Mouse (Mus musculus) forebrain, embryonic 14.5 days (tissue): ENCODE results near the gene Uckl1. TPM values are rescaled to one million over a fixed set of nuclear protein-coding genes. Genes with fewer than 3 reads are reported as not detected.
A peak's percentile ranks its signal among the peaks of the same experiment; 100 is the strongest.

Experiments used
- ATAC-seq: fragments of 200-750 bp; cut with Nextera tagmentation; 2 replicates; pipeline ENCODE4 v1.8.0; 2017; ENCODE audit warnings: mild to moderate bottlenecking, moderate library complexity
- DNase-seq: peaks from one replicate; pipeline ENCODE4 v3.0.0-alpha.2; 2015; ENCODE audit warnings: low spot score
- H3K27ac ChIP-seq: fragments of 300-500 bp; sonication (generic); 2 replicates; pipeline ENCODE4 v1.5.1; 2014; ENCODE audit warnings: low read depth, mild to moderate bottlenecking, control low read depth, low read length, moderate library complexity
- H3K27me3 ChIP-seq: fragments of 300-500 bp; sonication (generic); replicated peaks from 2 replicates; pipeline ENCODE4 v1.6.1; 2014; ENCODE audit warnings: low read length, control low read depth, mixed read lengths; ENCODE audit not compliant: control insufficient read depth, insufficient read depth
- H3K36me3 ChIP-seq: fragments of 300-500 bp; sonication (generic); 2 replicates; pipeline ENCODE4 v1.6.1; 2014; ENCODE audit warnings: low read length, control low read depth; ENCODE audit not compliant: control insufficient read depth, insufficient read depth
- H3K4me1 ChIP-seq: fragments of 300-500 bp; sonication (generic); 2 replicates; pipeline ENCODE4 v1.6.1; 2014; ENCODE audit warnings: antibody characterized with exemption, low read length, control low read depth; ENCODE audit not compliant: control insufficient read depth, insufficient read depth
- H3K4me2 ChIP-seq: fragments of 300-500 bp; sonication (generic); 2 replicates; pipeline ENCODE4 v1.6.1; 2014; ENCODE audit warnings: mild to moderate bottlenecking, control low read depth, low read length
- H3K4me3 ChIP-seq: fragments of 300-500 bp; sonication (generic); 2 replicates; pipeline ENCODE4 v1.5.1; 2014; ENCODE audit warnings: low read depth, low read length, control low read depth
- H3K9ac ChIP-seq: fragments of 300-500 bp; sonication (generic); 2 replicates; pipeline ENCODE4 v1.6.1; 2014; ENCODE audit warnings: mild to moderate bottlenecking, low read length, control low read depth, moderate library complexity
- H3K9me3 ChIP-seq: fragments of 300-500 bp; sonication (generic); replicated peaks from 2 replicates; pipeline ENCODE4 v1.6.1; 2016; ENCODE audit warnings: low read length, control low read depth, mixed read lengths; ENCODE audit not compliant: control insufficient read depth
- WGBS: fragments of 180-500 bp; shearing (Covaris S2); extraction: QIAGEN DNeasy Blood & Tissue Kit; methylation state at CpG from one replicate; pipeline ENCODE4 v1.1.7; 2014; 5-methylcytosine and 5-hydroxymethylcytosine counted together
- polyA plus RNA-seq: library from polyadenylated mRNA; unstranded; fragments of >200 nt; fragmentation: Nextera tagmentation; extraction: Ambion mirVana; gene quantifications from 2 replicates; pipeline ENCODE4 v1.2.1, GENCODE M21; 2014

Uckl1 gene
- polyA plus RNA-seq, 1 experiment from 2014 or later: 60.0 TPM

DNA sequence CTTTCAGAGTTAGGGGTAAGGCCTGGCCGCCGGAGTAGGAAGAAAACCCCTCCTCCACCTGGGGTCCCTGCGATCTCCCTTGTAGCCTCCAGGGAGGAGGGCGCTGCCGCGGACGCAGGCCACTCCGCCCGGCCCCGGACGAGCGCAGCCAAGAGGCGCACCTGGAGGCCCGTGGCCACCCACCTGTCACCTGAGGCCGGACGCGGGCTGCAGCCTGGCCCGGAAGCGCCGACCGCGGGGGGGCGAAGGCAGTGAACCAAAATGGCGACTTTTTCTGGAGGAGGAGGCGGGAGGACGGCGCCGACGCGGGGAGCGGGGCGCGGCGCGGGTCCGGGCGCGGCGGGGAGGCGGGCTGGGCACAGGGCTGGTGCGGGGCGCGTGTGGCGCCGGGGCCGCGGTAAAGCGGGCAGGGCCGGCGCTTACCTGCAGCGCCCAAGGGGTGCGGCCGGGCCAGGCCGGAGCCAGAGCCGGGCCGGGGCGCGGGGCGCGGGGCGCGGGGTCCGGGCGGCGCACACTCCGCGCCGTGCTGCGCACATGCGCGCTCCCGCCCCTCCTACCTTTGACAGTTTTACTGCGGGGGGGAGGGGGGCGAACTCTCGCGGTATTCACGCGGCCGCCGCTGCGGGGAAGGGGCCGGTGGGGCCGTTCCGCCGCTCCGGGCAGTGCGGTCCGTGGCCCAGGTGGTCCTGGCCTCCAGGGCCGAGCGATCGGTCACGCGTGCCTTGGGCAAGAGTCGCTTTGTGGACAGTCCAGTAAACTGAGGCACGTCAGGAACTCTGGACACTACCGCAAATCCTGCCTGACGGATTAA lies 7.7 kb upstream of the Uckl1 start, which contains the start of gene Zfp512b:
Zfp512b (minus strand) TSS at position 573 of the 811 bp plus-strand sequence.
- Histone ChIP-seq H3K4me2 (peak within 1 kb of the TSS; percentile 84), H3K9ac (peak within 1 kb of the TSS; percentile 97), H3K27me3 (no peaks in the 10 kb centered on the region), H3K27ac (peak within 1 kb of the TSS; percentile 87), H3K4me3 (peak within 1 kb of the TSS; percentile 97), H3K36me3 (peaks cover 45% of the 10 kb centered on the region), H3K9me3 (no peaks in the 10 kb centered on the region), H3K4me1 (peaks cover 12% of the 10 kb centered on the region)
- peak; percentile 89 for ATAC-seq
- DNase-seq: peak; percentile 85
- WGBS: 1% methylated on average over 80 of the region's 97 CpGs

DNA sequence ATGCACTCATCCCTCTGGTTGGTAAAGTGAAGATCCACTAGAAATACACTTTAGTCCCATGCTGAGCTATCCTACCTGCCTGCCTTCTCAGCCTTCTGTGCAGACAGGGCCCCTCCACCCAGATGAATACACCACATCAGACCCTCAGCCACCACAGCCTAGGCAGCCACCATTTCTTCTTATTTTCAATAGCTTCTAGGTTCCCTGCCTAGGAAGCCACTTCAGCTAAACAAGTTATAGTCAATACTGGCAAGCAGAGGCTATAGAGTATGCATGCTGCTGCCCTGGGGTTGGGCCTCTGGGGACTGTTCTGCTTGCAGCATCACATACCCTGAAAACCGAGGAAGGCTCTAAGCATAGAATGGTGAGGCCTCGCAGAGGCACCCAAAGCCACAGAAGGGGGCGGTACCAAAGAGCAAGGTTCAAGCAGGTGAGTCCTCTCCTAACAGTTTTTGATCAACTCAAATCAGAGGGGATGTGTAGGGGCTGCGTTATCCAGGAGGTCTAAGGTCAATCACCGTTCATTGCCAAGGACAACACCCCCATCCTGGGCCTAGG lies 6.9 kb upstream of the Uckl1 start, which contains the start of gene Prpf6:
Prpf6 (plus strand) TSS at position 341 of the 558 bp plus-strand sequence.
- H3K9ac ChIP-seq: peak within 1 kb of the TSS; percentile 97
- WGBS: 15% methylated on average over 5 of the region's 5 CpGs
- peak within 1 kb of the TSS; percentile 97 for H3K4me3 ChIP-seq
- peak within 1 kb of the TSS; percentile 84 for H3K4me2 ChIP-seq
- peaks cover 12% of the 10 kb centered on the region for H3K4me1 ChIP-seq
- ATAC-seq (peak; percentile 6; the same call in 1 of the 2 replicates), DNase-seq (no peak)
- peak within 1 kb of the TSS; percentile 87 for H3K27ac ChIP-seq
- peaks cover 52% of the 10 kb centered on the region for H3K36me3 ChIP-seq
- no peaks in the 10 kb centered on the region for H3K27me3 ChIP-seq
- no peaks in the 10 kb centered on the region for H3K9me3 ChIP-seq

DNA sequence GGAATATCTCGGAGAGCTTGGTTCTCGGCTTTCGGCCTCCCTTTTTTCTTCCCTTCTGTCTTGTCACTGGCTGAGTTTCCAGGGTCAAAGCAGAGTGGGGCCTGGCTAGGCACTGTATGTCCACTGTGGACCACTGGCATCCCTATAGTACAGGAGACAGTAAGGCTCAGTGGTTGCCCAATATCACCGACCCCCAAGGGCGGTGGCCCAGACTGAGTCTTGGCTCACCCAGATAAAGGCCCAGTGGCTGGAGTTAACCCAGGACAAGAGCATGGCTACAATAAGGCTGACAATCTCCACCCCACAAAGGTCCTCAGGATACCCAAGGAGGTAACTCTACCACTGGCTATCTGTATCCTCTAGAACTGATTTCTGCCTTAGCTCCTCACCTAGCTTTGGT lies 5.8 kb upstream of the Uckl1 start:
- H3K27ac ChIP-seq: no peak overlapping the region
- no peaks in the 10 kb centered on the region for H3K27me3 ChIP-seq
- H3K4me3 ChIP-seq: no peak overlapping the region
- H3K4me1 ChIP-seq: peaks cover 12% of the 10 kb centered on the region
- ATAC-seq (no peak), DNase-seq (no peak)
- WGBS: 98% methylated on average over 5 of the region's 5 CpGs
- peak overlapping the region; percentile 84; the same call in 1 of the 2 replicates for H3K4me2 ChIP-seq
- no peaks in the 10 kb centered on the region for H3K9me3 ChIP-seq
- peaks cover 50% of the 10 kb centered on the region for H3K36me3 ChIP-seq
- no peak overlapping the region for H3K9ac ChIP-seq

DNA sequence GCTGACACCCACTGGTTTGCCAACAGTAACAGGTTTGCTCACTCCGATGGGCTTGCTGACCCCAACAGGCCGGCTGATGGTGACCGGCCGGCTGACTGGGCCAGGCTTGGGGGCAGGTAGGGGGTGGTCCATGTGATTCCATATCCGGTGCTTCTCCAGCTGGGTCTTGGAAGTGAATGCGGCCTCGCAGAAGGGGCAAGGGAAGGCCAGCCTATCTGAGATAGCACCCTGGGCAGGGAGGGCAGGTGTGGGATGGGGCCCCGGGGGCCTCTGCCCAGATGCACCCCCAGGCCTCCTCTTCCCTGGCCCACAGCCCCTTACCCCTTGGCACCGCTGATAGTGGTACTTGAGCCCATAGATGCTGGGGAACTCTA lies 5.0 kb upstream of the Uckl1 start:
- Histone ChIP-seq H3K27ac (no peak overlapping the region), H3K9ac (no peak overlapping the region), H3K4me2 (no peak overlapping the region), H3K27me3 (no peaks in the 10 kb centered on the region), H3K9me3 (no peaks in the 10 kb centered on the region), H3K4me3 (no peak overlapping the region), H3K36me3 (peaks cover 57% of the 10 kb centered on the region), H3K4me1 (peaks cover 12% of the 10 kb centered on the region)
- no peak for ATAC-seq
- no peak for DNase-seq
- 95% methylated on average over 9 of the region's 9 CpGs for WGBS

DNA sequence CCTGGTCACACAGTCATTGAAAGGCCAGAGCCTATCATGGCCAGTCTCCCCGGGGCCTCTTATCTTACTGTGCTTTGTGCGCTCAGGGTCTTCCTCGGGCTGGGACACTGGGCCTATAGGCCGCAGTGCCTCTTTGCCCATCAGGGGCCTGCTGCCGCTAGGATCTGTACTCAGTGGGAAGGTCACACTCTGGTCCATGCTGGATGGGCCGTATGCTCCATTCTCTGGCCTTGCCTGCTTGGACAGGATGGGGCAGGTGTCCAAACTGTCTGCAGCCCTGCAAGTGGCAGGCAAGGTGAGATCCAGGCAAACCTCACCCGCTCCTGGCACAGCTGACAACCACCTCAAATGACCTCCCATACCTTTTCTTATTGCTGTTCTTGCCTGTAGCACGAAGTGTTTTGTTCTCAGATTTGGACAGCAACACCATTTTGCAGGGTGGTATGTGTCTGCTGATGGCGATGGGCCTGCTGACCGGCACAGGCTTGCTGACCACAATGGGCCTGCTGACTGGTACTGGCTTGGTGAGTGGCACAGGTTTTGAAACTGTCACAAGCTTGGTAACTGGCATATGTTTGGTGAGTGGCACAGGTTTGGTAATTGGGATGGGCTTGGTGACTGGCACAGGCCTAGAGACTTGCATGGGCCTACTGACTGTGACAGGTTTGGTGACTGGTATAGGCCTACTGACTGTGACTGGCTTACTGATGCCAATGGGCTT lies 4.5 kb upstream of the Uckl1 start:
- Histone ChIP-seq H3K4me1 (peaks cover 12% of the 10 kb centered on the region), H3K27me3 (no peaks in the 10 kb centered on the region), H3K4me2 (no peak overlapping the region), H3K36me3 (peaks cover 63% of the 10 kb centered on the region), H3K9ac (no peak overlapping the region), H3K4me3 (no peak overlapping the region), H3K27ac (no peak overlapping the region), H3K9me3 (no peaks in the 10 kb centered on the region)
- 93% methylated on average over 10 of the region's 10 CpGs for WGBS
- DNase-seq (no peak), ATAC-seq (no peak)

DNA sequence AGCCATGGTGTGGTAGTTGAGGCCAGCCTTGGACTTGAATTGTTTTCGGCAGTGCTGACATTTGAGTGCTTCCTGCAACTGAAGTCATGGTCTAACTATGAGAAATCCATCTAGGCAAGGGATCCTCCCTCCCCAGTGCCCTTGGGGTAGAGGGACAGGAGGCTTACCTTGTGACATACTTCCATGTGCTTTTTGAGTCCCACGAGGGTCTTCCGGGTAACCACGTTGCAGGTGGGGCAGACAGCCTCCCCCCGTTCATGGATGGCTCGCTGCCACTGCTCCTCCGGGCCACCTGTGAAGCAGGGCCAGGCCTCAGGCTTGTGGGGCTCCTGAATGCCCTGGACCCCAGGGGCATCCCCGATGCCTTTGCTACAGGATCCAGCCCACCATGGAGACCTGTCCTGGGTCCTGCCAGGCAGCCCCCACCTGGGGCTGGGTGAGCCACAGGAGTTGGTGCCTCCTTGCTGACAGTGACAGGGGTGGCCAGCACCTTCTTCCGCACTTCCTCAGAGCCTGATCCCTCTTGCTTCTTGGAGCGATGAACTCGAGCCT lies 3.6 kb upstream of the Uckl1 start:
- WGBS: 89% methylated on average over 11 of the region's 11 CpGs
- no peak overlapping the region for H3K9ac ChIP-seq
- no peak for ATAC-seq
- no peak overlapping the region for H3K27ac ChIP-seq
- H3K4me1 ChIP-seq: peaks cover 12% of the 10 kb centered on the region
- H3K4me2 ChIP-seq: no peak overlapping the region
- no peaks in the 10 kb centered on the region for H3K27me3 ChIP-seq
- no peak overlapping the region for H3K4me3 ChIP-seq
- no peak for DNase-seq
- peaks cover 70% of the 10 kb centered on the region for H3K36me3 ChIP-seq
- H3K9me3 ChIP-seq: no peaks in the 10 kb centered on the region

DNA sequence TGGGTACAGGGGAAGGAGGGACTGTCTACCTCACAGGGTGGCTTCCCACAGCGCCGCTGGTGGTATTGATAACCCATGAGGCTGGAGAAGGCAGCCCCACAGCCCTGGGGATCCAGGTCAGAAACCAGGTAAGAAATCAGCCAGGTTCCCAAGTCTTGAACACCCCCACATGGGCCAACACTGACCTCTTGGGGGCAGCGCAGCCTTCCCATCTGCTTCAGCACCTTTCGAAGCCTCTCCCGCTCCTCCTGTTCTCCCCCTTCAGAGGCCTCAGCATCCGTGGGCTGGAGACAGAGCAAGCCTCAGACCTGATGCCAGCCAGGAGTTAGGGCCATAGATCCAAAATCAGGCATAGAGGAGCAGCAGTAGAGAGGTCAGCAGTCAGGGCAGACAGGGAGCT lies 3.1 kb upstream of the Uckl1 start:
- DNase-seq (no peak), ATAC-seq (no peak)
- Histone ChIP-seq H3K27ac (no peak overlapping the region), H3K4me3 (no peak overlapping the region), H3K4me2 (no peak overlapping the region), H3K9ac (no peak overlapping the region), H3K27me3 (no peaks in the 10 kb centered on the region), H3K36me3 (peaks cover 75% of the 10 kb centered on the region), H3K9me3 (no peaks in the 10 kb centered on the region), H3K4me1 (peaks cover 8% of the 10 kb centered on the region)
- 79% methylated on average over 6 of the region's 6 CpGs for WGBS

DNA sequence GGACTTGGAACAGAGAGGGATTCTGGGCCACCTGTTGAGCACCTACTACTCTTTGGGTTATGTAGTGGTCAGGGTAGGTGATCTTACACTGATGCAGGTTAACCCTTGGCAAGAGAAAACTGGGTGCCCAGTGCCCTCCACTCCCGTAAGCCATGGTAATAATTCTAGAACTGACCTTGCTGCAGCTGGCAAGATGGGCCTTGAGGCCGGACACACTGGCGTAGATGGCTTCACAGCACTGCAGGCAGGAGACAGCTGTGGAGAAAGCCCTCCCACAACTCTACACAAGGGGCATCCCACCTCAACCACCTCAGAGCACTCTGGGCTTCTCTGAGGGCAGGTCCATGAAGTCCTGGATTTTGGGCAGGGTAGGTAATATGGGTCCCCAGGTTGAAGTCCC lies 1.4 kb upstream of the Uckl1 start:
- Histone ChIP-seq H3K9ac (no peak overlapping the region), H3K27me3 (no peaks in the 10 kb centered on the region), H3K9me3 (no peaks in the 10 kb centered on the region), H3K4me3 (no peak overlapping the region), H3K36me3 (peaks cover 75% of the 10 kb centered on the region), H3K4me1 (peaks cover 3% of the 10 kb centered on the region), H3K27ac (no peak overlapping the region), H3K4me2 (no peak overlapping the region)
- WGBS: 96% methylated on average over 3 of the region's 3 CpGs
- DNase-seq (no peak), ATAC-seq (no peak)
